Mouse (Mus musculus): ENCODE measurements around the gene Troap.
A peak's percentile ranks its signal among the peaks of the same experiment; 100 is the strongest.

Gene Troap

GRCm38 (mm10) chr15:99087253-99088075 is 13.1 kb downstream of the Troap start, which contains the start of gene C1ql4:
Gene C1ql4, minus strand, starts transcription at chr15:99087817.
- DNase-seq = no peak

- DNase-seq = peak; percentile 59
These were observed 13.9 kb downstream of the Troap start for GRCm38 (mm10) chr15:99088292-99088691.

- DNase-seq = no peak
These were observed 14.7 kb downstream of the Troap start for GRCm38 (mm10) chr15:99089069-99089468.

GRCm38 (mm10) chr15:99092870-99093269 is 18.5 kb downstream of the Troap start, which contains the start of gene Dnajc22:
Gene Dnajc22, plus strand, starts transcription at chr15:99093170.
- DNase-seq = no peak

GRCm38 (mm10) chr15:99093291-99094258 is 19.2 kb downstream of the Troap start:
- DNase-seq = peak; percentile 40

- no peak for DNase-seq
These were observed 20.4 kb downstream of the Troap start for GRCm38 (mm10) chr15:99094631-99095270.

- no peak for DNase-seq
These were observed 21.0 kb downstream of the Troap start for GRCm38 (mm10) chr15:99095356-99095755.

- no peak for DNase-seq
These were observed 21.9 kb downstream of the Troap start for GRCm38 (mm10) chr15:99096061-99096793.

- DNase-seq = no peak
These were observed 22.6 kb downstream of the Troap start for GRCm38 (mm10) chr15:99096831-99097500.

- no peak for DNase-seq
These were observed 23.6 kb downstream of the Troap start for GRCm38 (mm10) chr15:99097840-99098492.

- DNase-seq = no peak
These were observed 24.1 kb downstream of the Troap start for GRCm38 (mm10) chr15:99098493-99098861.

GRCm38 (mm10) chr15:99099139-99099556 is 24.8 kb downstream of the Troap start:
- DNase-seq = peak; percentile 35

- DNase-seq = no peak
These were observed 25.6 kb downstream of the Troap start for GRCm38 (mm10) chr15:99099984-99100383.

- no peak for DNase-seq
These were observed 30.9 kb downstream of the Troap start for GRCm38 (mm10) chr15:99105238-99105637.

GRCm38 (mm10) chr15:99107866-99108265 is 33.5 kb downstream of the Troap start:
- DNase-seq = no peak

- DNase-seq = no peak
These were observed 36.8 kb downstream of the Troap start for GRCm38 (mm10) chr15:99111139-99111538.

GRCm38 (mm10) chr15:99111809-99112208 is 37.4 kb downstream of the Troap start:
- no peak for DNase-seq

GRCm38 (mm10) chr15:99112843-99113395 is 38.5 kb downstream of the Troap start:
- no peak for DNase-seq

- DNase-seq = no peak
These were observed 39.1 kb downstream of the Troap start for GRCm38 (mm10) chr15:99113396-99113975.

- DNase-seq = no peak
These were observed 40.1 kb downstream of the Troap start for GRCm38 (mm10) chr15:99114312-99115064.

Data from cerebellum, adult 8-10 months (tissue).